Mouse (Mus musculus) hindbrain, embryonic 11.5 days (tissue): ENCODE data around the gene Tnrc6a. TPM values are rescaled to one million over a fixed set of nuclear protein-coding genes. Genes with fewer than 3 reads are reported as not detected.

Experiments
- ATAC-seq: fragments of 200-750 bp; cut with Nextera tagmentation; 2 replicates; pipeline ENCODE4 v1.8.0; 2017; ENCODE audit warnings: mild to moderate bottlenecking, moderate TSS enrichment, moderate library complexity; ENCODE audit not compliant: low FRiP score
- DNase-seq: peaks from one replicate; pipeline ENCODE4 v3.0.0-alpha.2; 2015; ENCODE audit warnings: low spot score
- H3K27ac ChIP-seq: fragments of 300-500 bp; sonication (generic); 2 replicates; pipeline ENCODE4 v1.5.1; 2014; ENCODE audit warnings: mild to moderate bottlenecking, low read depth, low read length
- H3K27me3 ChIP-seq: fragments of 300-500 bp; sonication (generic); 2 replicates; pipeline ENCODE4 v1.6.1; 2014; ENCODE audit warnings: mild to moderate bottlenecking, low read length, moderate library complexity, mixed read lengths; ENCODE audit not compliant: control insufficient read depth, insufficient read depth
- H3K36me3 ChIP-seq: fragments of 300-500 bp; sonication (generic); 2 replicates; pipeline ENCODE4 v1.6.1; 2014; ENCODE audit warnings: mild to moderate bottlenecking, low read length, moderate library complexity, mixed read lengths; ENCODE audit not compliant: control insufficient read depth, insufficient read depth
- H3K4me1 ChIP-seq: fragments of 300-500 bp; sonication (generic); replicated peaks from 2 replicates; pipeline ENCODE4 v1.6.1; 2014; ENCODE audit warnings: low read length, mixed read lengths; ENCODE audit not compliant: control insufficient read depth, insufficient read depth
- H3K4me2 ChIP-seq: fragments of 300-500 bp; sonication (generic); replicated peaks from 2 replicates; pipeline ENCODE4 v1.6.1; 2014; ENCODE audit warnings: mild to moderate bottlenecking, low read depth, low read length
- H3K4me3 ChIP-seq: fragments of 300-500 bp; sonication (generic); 2 replicates; pipeline ENCODE4 v1.5.1; 2014; ENCODE audit warnings: low read depth, low read length
- H3K9ac ChIP-seq: fragments of 300-500 bp; sonication (generic); 2 replicates; pipeline ENCODE4 v1.6.1; 2014; ENCODE audit warnings: low read depth, low read length
- H3K9me3 ChIP-seq: fragments of 300-500 bp; sonication (generic); 2 replicates; pipeline ENCODE4 v1.6.1; 2016; ENCODE audit warnings: low read length; ENCODE audit not compliant: control insufficient read depth
- WGBS: fragments of 180-500 bp; shearing (Covaris S2); extraction: QIAGEN DNeasy Blood & Tissue Kit; methylation state at CpG from one replicate; pipeline ENCODE4 v1.1.7; 2014; 5-methylcytosine and 5-hydroxymethylcytosine counted together
- polyA plus RNA-seq: library from polyadenylated mRNA; unstranded; fragments of >200 nt; fragmentation: Nextera tagmentation; extraction: Ambion mirVana; gene quantifications from 2 replicates; pipeline ENCODE4 v1.2.1, GENCODE M21; 2014

The Tnrc6a gene
- polyA plus RNA-seq, 1 experiment from 2014 or later, result 61.3 TPM

- DNase-seq, result no peak
These were observed 64.8 kb downstream of the Tnrc6a start for GRCm38 (mm10) chr7:123188462-123188861.

GRCm38 (mm10) chr7:123189762-123190161 is 66.1 kb downstream of the Tnrc6a start:
- ATAC-seq, result no peak
- no peak overlapping the region for H3K27ac ChIP-seq
- H3K9me3 ChIP-seq, result no peaks in the 10 kb centered on the region
- H3K4me1 ChIP-seq, result no peaks in the 10 kb centered on the region
- peaks cover 31% of the 10 kb centered on the region for H3K36me3 ChIP-seq
- whole genome bisulfite sequencing, result 96% methylated on average over 8 of the region's 8 CpGs
- no peak overlapping the region for H3K9ac ChIP-seq
- H3K4me3 ChIP-seq, result no peak overlapping the region
- DNase-seq, result no peak
- H3K27me3 ChIP-seq, result no peaks in the 10 kb centered on the region
- H3K4me2 ChIP-seq, result no peak overlapping the region

More at GRCm38 (mm10) chr7:123188462-123188861, 64.8 kb downstream of the Tnrc6a start:
- WGBS, result 90% methylated on average over 3 of the region's 3 CpGs
- H3K9ac ChIP-seq, result no peak overlapping the region
- no peaks in the 10 kb centered on the region for H3K9me3 ChIP-seq
- H3K4me2 ChIP-seq, result no peak overlapping the region
- H3K36me3 ChIP-seq, result peaks cover 31% of the 10 kb centered on the region
- no peak overlapping the region for H3K4me3 ChIP-seq
- H3K27ac ChIP-seq, result no peak overlapping the region
- no peak for ATAC-seq
- no peaks in the 10 kb centered on the region for H3K4me1 ChIP-seq
- no peaks in the 10 kb centered on the region for H3K27me3 ChIP-seq

GRCm38 (mm10) chr7:123191731-123192130 is 68.0 kb downstream of the Tnrc6a start:
- 91% methylated on average over 5 of the region's 5 CpGs for WGBS
- H3K4me2 ChIP-seq, result no peak overlapping the region
- H3K27ac ChIP-seq, result no peak overlapping the region
- H3K36me3 ChIP-seq, result peaks cover 29% of the 10 kb centered on the region
- no peak overlapping the region for H3K4me3 ChIP-seq
- DNase-seq (no peak), ATAC-seq (no peak)
- no peaks in the 10 kb centered on the region for H3K9me3 ChIP-seq
- H3K4me1 ChIP-seq, result no peaks in the 10 kb centered on the region
- H3K27me3 ChIP-seq, result no peaks in the 10 kb centered on the region
- H3K9ac ChIP-seq, result no peak overlapping the region

- Histone ChIP-seq H3K4me1 (no peaks in the 10 kb centered on the region), H3K36me3 (peaks cover 29% of the 10 kb centered on the region), H3K9me3 (no peaks in the 10 kb centered on the region), H3K27me3 (no peaks in the 10 kb centered on the region), H3K9ac (no peak overlapping the region), H3K4me3 (no peak overlapping the region), H3K27ac (no peak overlapping the region), H3K4me2 (no peak overlapping the region)
- no peak for ATAC-seq
- no peak for DNase-seq
- 93% methylated on average over 12 of the region's 12 CpGs for WGBS
These were observed 69.5 kb downstream of the Tnrc6a start for GRCm38 (mm10) chr7:123193201-123193600.

- DNase-seq, result no peak
- no peak for ATAC-seq
These were observed 71.0 kb downstream of the Tnrc6a start for GRCm38 (mm10) chr7:123194696-123195095.

GRCm38 (mm10) chr7:123196432-123196831 is 72.7 kb downstream of the Tnrc6a start:
- ATAC-seq (no peak), DNase-seq (no peak)
- H3K4me2 ChIP-seq, result no peak overlapping the region
- no peak overlapping the region for H3K27ac ChIP-seq
- H3K4me3 ChIP-seq, result no peak overlapping the region
- 90% methylated on average over 5 of the region's 5 CpGs for WGBS
- no peak overlapping the region for H3K9ac ChIP-seq
- H3K4me1 ChIP-seq, result no peaks in the 10 kb centered on the region
- no peaks in the 10 kb centered on the region for H3K27me3 ChIP-seq
- H3K36me3 ChIP-seq, result peaks cover 14% of the 10 kb centered on the region; the same call in 1 of the 2 replicates
- H3K9me3 ChIP-seq, result no peaks in the 10 kb centered on the region

More at GRCm38 (mm10) chr7:123194696-123195095, 71.0 kb downstream of the Tnrc6a start:
- H3K27ac ChIP-seq, result no peak overlapping the region
- no peaks in the 10 kb centered on the region for H3K27me3 ChIP-seq
- peaks cover 22% of the 10 kb centered on the region; the same call in 1 of the 2 replicates for H3K36me3 ChIP-seq
- WGBS, result 92% methylated on average over 8 of the region's 8 CpGs
- H3K9ac ChIP-seq, result no peak overlapping the region
- H3K4me2 ChIP-seq, result no peak overlapping the region
- no peak overlapping the region for H3K4me3 ChIP-seq
- no peaks in the 10 kb centered on the region for H3K9me3 ChIP-seq
- H3K4me1 ChIP-seq, result no peaks in the 10 kb centered on the region

GRCm38 (mm10) chr7:123198695-123199094 is 75.0 kb downstream of the Tnrc6a start:
- Histone ChIP-seq H3K4me2 (no peak overlapping the region), H3K27me3 (no peaks in the 10 kb centered on the region), H3K4me1 (no peaks in the 10 kb centered on the region), H3K9me3 (no peaks in the 10 kb centered on the region), H3K4me3 (no peak overlapping the region), H3K9ac (no peak overlapping the region), H3K36me3 (peaks cover 5% of the 10 kb centered on the region; the same call in 1 of the 2 replicates), H3K27ac (no peak overlapping the region)
- WGBS, result 76% methylated on average over 10 of the region's 10 CpGs
- ATAC-seq (no peak), DNase-seq (no peak)

GRCm38 (mm10) chr7:123199151-123199550 is 75.5 kb downstream of the Tnrc6a start:
- WGBS, result 76% methylated on average over 3 of the region's 3 CpGs
- Histone ChIP-seq H3K4me2 (no peak overlapping the region), H3K9ac (no peak overlapping the region), H3K36me3 (peaks cover 5% of the 10 kb centered on the region; the same call in 1 of the 2 replicates), H3K4me1 (no peaks in the 10 kb centered on the region), H3K27me3 (no peaks in the 10 kb centered on the region), H3K27ac (no peak overlapping the region), H3K9me3 (no peaks in the 10 kb centered on the region), H3K4me3 (no peak overlapping the region)
- DNase-seq (no peak), ATAC-seq (no peak)

GRCm38 (mm10) chr7:123199656-123200206 is 76.0 kb downstream of the Tnrc6a start:
- H3K4me3 ChIP-seq, result no peak overlapping the region
- 93% methylated on average over 15 of the region's 15 CpGs for WGBS
- H3K27ac ChIP-seq, result no peak overlapping the region
- H3K36me3 ChIP-seq, result peaks cover 2% of the 10 kb centered on the region; the same call in 1 of the 2 replicates
- no peaks in the 10 kb centered on the region for H3K4me1 ChIP-seq
- no peaks in the 10 kb centered on the region for H3K9me3 ChIP-seq
- H3K27me3 ChIP-seq, result no peaks in the 10 kb centered on the region
- H3K9ac ChIP-seq, result no peak overlapping the region
- no peak overlapping the region for H3K4me2 ChIP-seq
- no peak for DNase-seq
- no peak for ATAC-seq
